Mouse (Mus musculus): ENCODE results near the gene Gpt2. TPM values are rescaled to one million over a fixed set of nuclear protein-coding genes. Genes with fewer than 3 reads are reported as not detected.

Gene Gpt2
- total and polyA plus RNA-seq, 2 experiments from 2014 or later = 24.5 to 50.2 TPM

- H3K4me1 ChIP-seq (ENCODE audit: insufficient read depth) = no peaks in the 10 kb centered on the region
- ATAC-seq = no peak
- 93% methylated on average over 2 of the region's 2 CpGs for WGBS
These were observed 41.1 kb downstream of the Gpt2 start for GRCm38 (mm10) chr8:85533434-85533833.

GRCm38 (mm10) chr8:85534163-85534562 lies 41.8 kb downstream of the Gpt2 start:
- peaks cover 25% of the 10 kb centered on the region for H3K36me3 ChIP-seq (ENCODE audit: insufficient read depth)
- no peak overlapping the region for H3K27ac ChIP-seq (ENCODE audit: low read depth, low read length)
- no peak overlapping the region for H3K4me3 ChIP-seq (ENCODE audit: low read depth, low read length)
- no peaks in the 10 kb centered on the region for H3K27me3 ChIP-seq (ENCODE audit: insufficient read depth, low read length)
- no peaks in the 10 kb centered on the region for H3K9me3 ChIP-seq (ENCODE audit: low read length)
- no peak overlapping the region for H3K4me2 ChIP-seq (ENCODE audit: low read depth)
- ATAC-seq (no peak), DNase-seq (no peak)
- H3K9ac ChIP-seq = no peak overlapping the region
- 90% methylated on average over 1 of the region's 1 CpGs for WGBS
- H3K4me1 ChIP-seq (ENCODE audit: insufficient read depth) = no peaks in the 10 kb centered on the region
- no peak for TF ChIP-seq CTCF (IDR thresholded peaks at IDR 0.05; ENCODE audit: low read depth)

More at GRCm38 (mm10) chr8:85533434-85533833, 41.1 kb downstream of the Gpt2 start:
- Histone ChIP-seq H3K27ac (ENCODE audit: low read depth, low read length) (no peak overlapping the region), H3K27me3 (ENCODE audit: insufficient read depth, low read length) (no peaks in the 10 kb centered on the region), H3K4me3 (ENCODE audit: low read depth, low read length) (no peak overlapping the region), H3K9ac (no peak overlapping the region), H3K4me2 (ENCODE audit: low read depth) (no peak overlapping the region), H3K9me3 (ENCODE audit: low read length) (no peaks in the 10 kb centered on the region), H3K36me3 (ENCODE audit: insufficient read depth) (peaks cover 19% of the 10 kb centered on the region)
- no peak for DNase-seq
- no peak for TF ChIP-seq CTCF (IDR thresholded peaks at IDR 0.05; ENCODE audit: low read depth)

- H3K4me3 ChIP-seq (ENCODE audit: low read depth, low read length) = no peak overlapping the region
- H3K9me3 ChIP-seq (ENCODE audit: low read length) = no peaks in the 10 kb centered on the region
- DNase-seq (no peak), ATAC-seq (no peak)
- H3K27ac ChIP-seq (ENCODE audit: low read depth, low read length) = no peak overlapping the region
- TF ChIP-seq CTCF (IDR thresholded peaks at IDR 0.05; ENCODE audit: low read depth) = no peak
- H3K27me3 ChIP-seq (ENCODE audit: insufficient read depth, low read length) = no peaks in the 10 kb centered on the region
- no peak overlapping the region for H3K4me2 ChIP-seq (ENCODE audit: low read depth)
- H3K36me3 ChIP-seq (ENCODE audit: insufficient read depth) = peaks cover 36% of the 10 kb centered on the region
- no peak overlapping the region for H3K9ac ChIP-seq
- WGBS = 98% methylated on average over 2 of the region's 2 CpGs
- H3K4me1 ChIP-seq (ENCODE audit: insufficient read depth) = no peaks in the 10 kb centered on the region
These were observed 44.0 kb downstream of the Gpt2 start for GRCm38 (mm10) chr8:85536332-85536731.

GRCm38 (mm10) chr8:85551934-85552333 lies 59.6 kb downstream of the Gpt2 start:
- peaks cover 32% of the 10 kb centered on the region for H3K36me3 ChIP-seq (ENCODE audit: insufficient read depth)
- no peak for ATAC-seq
- TF ChIP-seq CTCF (IDR thresholded peaks at IDR 0.05; ENCODE audit: low read depth) = no peak
- no peak overlapping the region for H3K4me3 ChIP-seq (ENCODE audit: low read depth, low read length)
- no peak overlapping the region for H3K9ac ChIP-seq
- H3K4me2 ChIP-seq (ENCODE audit: low read depth) = no peak overlapping the region
- no peak for DNase-seq
- H3K9me3 ChIP-seq (ENCODE audit: low read length) = no peaks in the 10 kb centered on the region
- no peak overlapping the region for H3K27ac ChIP-seq (ENCODE audit: low read depth, low read length)
- no peaks in the 10 kb centered on the region for H3K27me3 ChIP-seq (ENCODE audit: insufficient read depth, low read length)
- 94% methylated on average over 1 of the region's 1 CpGs for WGBS
- H3K4me1 ChIP-seq (ENCODE audit: insufficient read depth) = peaks cover 3% of the 10 kb centered on the region; the same call in 1 of the 2 replicates

GRCm38 (mm10) chr8:85554391-85555180 lies 62.2 kb downstream of the Gpt2 start:
- Histone ChIP-seq H3K9me3 (ENCODE audit: low read length) (no peaks in the 10 kb centered on the region), H3K9ac (peak overlapping the region; percentile 83), H3K36me3 (ENCODE audit: insufficient read depth) (0 out of 2 replicates have a peak, but pooled peaks cover 14% of the 10 kb centered on the region), H3K4me3 (ENCODE audit: low read depth, low read length) (peak overlapping the region; percentile 94), H3K4me2 (ENCODE audit: low read depth) (peak overlapping the region; percentile 82), H3K27me3 (ENCODE audit: insufficient read depth, low read length) (no peaks in the 10 kb centered on the region), H3K4me1 (ENCODE audit: insufficient read depth) (peaks cover 3% of the 10 kb centered on the region; the same call in 1 of the 2 replicates), H3K27ac (ENCODE audit: low read depth, low read length) (peak overlapping the region; percentile 91)
- peak; percentile 81 for ATAC-seq
- WGBS = 2% methylated on average over 47 of the region's 66 CpGs
- TF ChIP-seq CTCF (IDR thresholded peaks at IDR 0.05; ENCODE audit: low read depth) = no peak
- DNase-seq = peak; percentile 39

GRCm38 (mm10) chr8:85555181-85556145 lies 63.1 kb downstream of the Gpt2 start, which contains the start of gene Dnaja2:
TSS of gene Dnaja2 (minus strand) at chr8:85555344.
- peak within 1 kb of the TSS; percentile 94 for H3K4me3 ChIP-seq (ENCODE audit: low read depth, low read length)
- ATAC-seq (peak; percentile 96), DNase-seq (peak; percentile 95)
- 2% methylated on average over 72 of the region's 77 CpGs for WGBS
- H3K36me3 ChIP-seq (ENCODE audit: insufficient read depth) = 0 out of 2 replicates have a peak, but pooled peaks cover 11% of the 10 kb centered on the region
- no peaks in the 10 kb centered on the region for H3K9me3 ChIP-seq (ENCODE audit: low read length)
- H3K9ac ChIP-seq = peak within 1 kb of the TSS; percentile 83
- peak within 1 kb of the TSS; percentile 82 for H3K4me2 ChIP-seq (ENCODE audit: low read depth)
- peak within 1 kb of the TSS; percentile 91 for H3K27ac ChIP-seq (ENCODE audit: low read depth, low read length)
- H3K27me3 ChIP-seq (ENCODE audit: insufficient read depth, low read length) = no peaks in the 10 kb centered on the region
- no peak for TF ChIP-seq CTCF (IDR thresholded peaks at IDR 0.05; ENCODE audit: low read depth)
- peaks cover 3% of the 10 kb centered on the region; the same call in 1 of the 2 replicates for H3K4me1 ChIP-seq (ENCODE audit: insufficient read depth)
